8 mouse cellular contexts compared by ENCODE assay signal in the genomic region with DNA sequence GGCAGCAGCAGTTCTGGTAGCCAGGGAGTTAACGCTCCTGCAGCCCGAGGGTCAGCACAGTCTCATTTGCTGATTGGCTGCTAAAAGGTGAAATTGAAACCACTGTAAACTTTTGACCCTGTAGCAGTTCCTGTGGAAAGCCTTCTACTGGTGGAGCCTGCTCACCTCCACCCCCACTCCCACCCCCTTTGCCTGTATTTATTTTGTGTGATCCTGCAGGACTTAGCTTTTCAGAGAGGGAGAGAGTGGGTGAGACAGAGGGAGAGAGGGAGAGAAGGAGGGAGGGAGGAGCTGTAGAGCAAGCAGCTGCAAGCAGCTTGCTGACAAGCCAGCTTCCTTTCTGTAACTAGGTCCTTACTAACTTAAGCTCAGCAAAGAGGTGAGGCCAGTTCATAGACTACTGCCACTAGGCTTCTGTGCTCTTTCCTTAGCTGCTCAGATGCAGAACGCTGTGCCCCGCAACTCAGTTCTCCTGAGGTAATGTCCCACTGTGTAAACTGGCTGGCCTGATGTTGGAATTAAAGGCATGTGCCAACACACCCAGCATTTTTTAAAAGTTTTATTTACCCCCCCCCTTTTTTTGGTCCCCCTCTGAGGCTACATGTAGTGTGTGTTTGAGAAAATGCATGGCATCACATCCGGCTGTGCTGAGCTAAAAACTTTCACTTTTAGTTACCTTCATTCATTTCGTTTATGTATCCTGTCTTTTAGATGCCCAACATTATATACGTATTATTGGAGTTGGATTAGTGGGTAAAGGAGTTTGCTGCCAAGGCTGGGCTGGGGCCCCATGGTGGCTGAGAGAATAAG. TPM values are rescaled to one million over a fixed set of nuclear protein-coding genes. Genes with fewer than 3 reads are reported as not detected.
DNase-seq lines count a peak whose midpoint lies in the region; ATAC-seq and TF ChIP-seq lines count a peak whose summit lies in the region.

No protein-coding gene starts in this region.

- H3K4me1 ChIP-seq in embryonic facial prominence, embryonic 11.5 days (ENCODE audit: control insufficient read depth, insufficient read depth, low read length), result peaks cover 7% of the 10 kb centered on the region; the same call in 1 of the 2 replicates
- peaks cover 28% of the 10 kb centered on the region for H3K4me1 ChIP-seq in heart, embryonic 11.5 days (ENCODE audit: control insufficient read depth, insufficient read depth, low read length)
- H3K4me1 ChIP-seq in kidney, embryonic 14.5 days (ENCODE audit: control insufficient read depth, insufficient read depth, low read length), result peaks cover 50% of the 10 kb centered on the region
- peaks cover 12% of the 10 kb centered on the region; the same call in 1 of the 2 replicates for H3K4me1 ChIP-seq in lung, postnatal 0 days (ENCODE audit: insufficient read depth, low read depth, low read length)
- 0 out of 2 replicates have a peak, but pooled peaks cover 3% of the 10 kb centered on the region for H3K4me1 ChIP-seq in cerebellum, adult 2 months (ENCODE audit: control insufficient read depth, insufficient read depth, low read length)

- TF ChIP-seq EP300 in lung, postnatal 0 days (IDR thresholded peaks at IDR 0.05), result no peak

- H3K27me3 ChIP-seq in embryonic facial prominence, embryonic 11.5 days (ENCODE audit: control insufficient read depth, insufficient read depth, low read length), result no peaks in the 10 kb centered on the region
- no peaks in the 10 kb centered on the region for H3K27me3 ChIP-seq in heart, embryonic 11.5 days (ENCODE audit: control insufficient read depth, insufficient read depth, low read length)
- no peaks in the 10 kb centered on the region for H3K27me3 ChIP-seq in kidney, embryonic 14.5 days (ENCODE audit: control insufficient read depth, insufficient read depth, low read length)
- no peaks in the 10 kb centered on the region for H3K27me3 ChIP-seq in lung, postnatal 0 days (replicated peaks; ENCODE audit: insufficient read depth, low read length)
- H3K27me3 ChIP-seq in cerebellum, adult 2 months (ENCODE audit: control insufficient read depth, insufficient read depth, low read length), result no peaks in the 10 kb centered on the region

- H3K27ac ChIP-seq in embryonic facial prominence, embryonic 11.5 days (replicated peaks; ENCODE audit: low read depth, low read length), result peak overlapping the region; percentile 83
- H3K27ac ChIP-seq in heart, embryonic 11.5 days (ENCODE audit: low read depth, low read length), result peak overlapping the region; percentile 83
- H3K27ac ChIP-seq in kidney, embryonic 14.5 days (ENCODE audit: low read depth, low read length), result peak overlapping the region; percentile 99
- H3K27ac ChIP-seq in lung, postnatal 0 days (ENCODE audit: low read length), result peak overlapping the region; percentile 82
- H3K27ac ChIP-seq in cerebellum, adult 2 months (ENCODE audit: insufficient read depth, low read length), result no peak overlapping the region

- no peak for TF ChIP-seq POLR2A in cerebellum, adult 2 months (IDR thresholded peaks at IDR 0.05; ENCODE audit: borderline replicate concordance, insufficient read depth, low read length)

- peak overlapping the region; percentile 39 for H3K4me2 ChIP-seq in embryonic facial prominence, embryonic 11.5 days (ENCODE audit: low read depth, low read length)
- peak overlapping the region; percentile 66 for H3K4me2 ChIP-seq in heart, embryonic 11.5 days
- peak overlapping the region; percentile 37 for H3K4me2 ChIP-seq in kidney, embryonic 14.5 days (replicated peaks; ENCODE audit: low read depth, low read length)
- peak overlapping the region; percentile 61 for H3K4me2 ChIP-seq in lung, postnatal 0 days (replicated peaks; ENCODE audit: low read depth, low read length)

- no peaks in the 10 kb centered on the region for H3K9me3 ChIP-seq in embryonic facial prominence, embryonic 11.5 days (replicated peaks; ENCODE audit: control insufficient read depth, low read length)
- no peaks in the 10 kb centered on the region for H3K9me3 ChIP-seq in heart, embryonic 11.5 days (replicated peaks; ENCODE audit: control insufficient read depth, low read length)
- no peaks in the 10 kb centered on the region for H3K9me3 ChIP-seq in kidney, embryonic 14.5 days (ENCODE audit: control insufficient read depth, low read length)
- no peaks in the 10 kb centered on the region for H3K9me3 ChIP-seq in lung, postnatal 0 days (ENCODE audit: low read length)

- H3K9ac ChIP-seq in embryonic facial prominence, embryonic 11.5 days (replicated peaks; ENCODE audit: low read length), result peak overlapping the region; percentile 47
- H3K9ac ChIP-seq in heart, embryonic 11.5 days (ENCODE audit: low read depth, low read length), result 0 out of 2 replicates have a peak overlapping the region, but pooled peaks have one; percentile 46
- peak overlapping the region; percentile 50 for H3K9ac ChIP-seq in kidney, embryonic 14.5 days (ENCODE audit: low read depth, low read length)
- H3K9ac ChIP-seq in lung, postnatal 0 days (replicated peaks; ENCODE audit: low read depth), result peak overlapping the region; percentile 8; the same call in 1 of the 2 replicates

- peak; percentile 61 for DNase-seq in right cerebral cortex, adult 18-20 months
- DNase-seq in right cerebral cortex, postnatal 4 days, result no peak
- DNase-seq in embryonic facial prominence, embryonic 11.5 days (ENCODE audit: low spot score), result peak; percentile 93
- DNase-seq in lung, postnatal 0 days (ENCODE audit: low spot score), result peak; percentile 89
- peak; percentile 61 for DNase-seq in ovary, adult 18-20 months (ENCODE audit: low spot score)
- DNase-seq in cerebellum, adult 2 months, result no peak

- no peaks in the 10 kb centered on the region for H3K36me3 ChIP-seq in embryonic facial prominence, embryonic 11.5 days (replicated peaks; ENCODE audit: control insufficient read depth, insufficient read depth, low read depth, low read length)
- no peaks in the 10 kb centered on the region for H3K36me3 ChIP-seq in heart, embryonic 11.5 days (ENCODE audit: control insufficient read depth, insufficient read depth, low read length)
- peaks cover 3% of the 10 kb centered on the region; the same call in 1 of the 2 replicates for H3K36me3 ChIP-seq in kidney, embryonic 14.5 days (ENCODE audit: control insufficient read depth, insufficient read depth, low read length)
- H3K36me3 ChIP-seq in lung, postnatal 0 days (ENCODE audit: insufficient read depth, low read length), result no peaks in the 10 kb centered on the region

- peak; percentile 93 for ATAC-seq in embryonic facial prominence, embryonic 11.5 days (replicated peaks; ENCODE audit: insufficient number of reproducible peaks, low FRiP score, low TSS enrichment, low read depth)
- ATAC-seq in heart, embryonic 11.5 days (replicated peaks; ENCODE audit: insufficient number of reproducible peaks, low FRiP score, low TSS enrichment), result peak; percentile 86
- peak; percentile 97 for ATAC-seq in kidney, embryonic 14.5 days (ENCODE audit: low FRiP score, low TSS enrichment)
- ATAC-seq in lung, postnatal 0 days, result peak; percentile 92

- 24% methylated on average over 7 of the region's 7 CpGs for WGBS in embryonic facial prominence, embryonic 11.5 days
- 27% methylated on average over 7 of the region's 7 CpGs for WGBS in heart, embryonic 11.5 days (ENCODE audit: insufficient replicate concordance)
- WGBS in kidney, embryonic 14.5 days, result 15% methylated on average over 7 of the region's 7 CpGs
- WGBS in lung, postnatal 0 days, result 12% methylated on average over 7 of the region's 7 CpGs
- WGBS in cerebellum, adult 2 months, result 63% methylated on average over 7 of the region's 7 CpGs

- no peak overlapping the region for H3K4me3 ChIP-seq in embryonic facial prominence, embryonic 11.5 days (ENCODE audit: low read depth, low read length)
- H3K4me3 ChIP-seq in heart, embryonic 11.5 days (ENCODE audit: low read depth, low read length), result peak overlapping the region; percentile 28
- peak overlapping the region; percentile 23 for H3K4me3 ChIP-seq in kidney, embryonic 14.5 days (ENCODE audit: low read length)
- peak overlapping the region; percentile 26 for H3K4me3 ChIP-seq in lung, postnatal 0 days (ENCODE audit: low read depth, low read length)
- no peak overlapping the region for H3K4me3 ChIP-seq in cerebellum, adult 2 months (replicated peaks; ENCODE audit: insufficient read depth, low read depth, low read length)

- TF ChIP-seq CTCF in lung, postnatal 0 days (IDR thresholded peaks at IDR 0.05), result 0 out of 2 replicates have a peak, but pooled peaks have one; percentile 6
- no peak for TF ChIP-seq CTCF in cerebellum, adult 2 months (IDR thresholded peaks at IDR 0.05; ENCODE audit: borderline replicate concordance, insufficient read depth, low read depth, low read length)

RNA-seq across cellular contexts. Expression of gene Ncoa3, which starts 38.9 kb away (rescaled TPM):
- polyA plus RNA-seq in embryonic facial prominence, embryonic 11.5 days (2014; fragmentation: Nextera tagmentation; extraction: Ambion mirVana), result 16.2 and 18.0 TPM in 2 replicates
- 14.2 and 15.6 TPM in 2 replicates for polyA plus RNA-seq in heart, embryonic 11.5 days (2014; fragmentation: Nextera tagmentation; extraction: Ambion mirVana)
- polyA plus RNA-seq in kidney, embryonic 14.5 days (2014; fragmentation: Nextera tagmentation; extraction: Ambion mirVana), result 18.1 and 23.2 TPM in 2 replicates
- 8.5 and 10.4 TPM in 2 replicates for polyA plus RNA-seq in lung, postnatal 0 days (2015; fragmentation: Nextera tagmentation; extraction: Ambion mirVana)
- 23.6 and 23.7 TPM in 2 replicates for polyA plus RNA-seq in cerebellum, adult 2 months (2012; rRNA removed)

Comparison
In these comparisons a context has a peak if more than half of its experiments do, and no peak if none do; other contexts are left out.
1. DNase-seq: peak in right cerebral cortex, adult 18-20 months (single experiment), embryonic facial prominence, embryonic 11.5 days (single experiment), lung, postnatal 0 days (single experiment) and ovary, adult 18-20 months (single experiment); none in right cerebral cortex, postnatal 4 days (single experiment) and cerebellum, adult 2 months (0 of 2).
2. H3K4me3 ChIP-seq: peak in heart, embryonic 11.5 days (single experiment), kidney, embryonic 14.5 days (single experiment) and lung, postnatal 0 days (single experiment); none in embryonic facial prominence, embryonic 11.5 days (single experiment) and cerebellum, adult 2 months (single experiment).
3. Peak in every context shown above with its lines, with median percentiles within 50 percentile points of each other: ATAC-seq, H3K4me2 ChIP-seq and H3K9ac ChIP-seq.